Mouse (Mus musculus): ENCODE measurements at regions not wholly inside any gene's neighbourhood (a gene's known extent, or its start where the extent isn't known, plus 50 kb on each side); places are given as distances from the start of the nearest gene placed in this dataset.

DNA sequence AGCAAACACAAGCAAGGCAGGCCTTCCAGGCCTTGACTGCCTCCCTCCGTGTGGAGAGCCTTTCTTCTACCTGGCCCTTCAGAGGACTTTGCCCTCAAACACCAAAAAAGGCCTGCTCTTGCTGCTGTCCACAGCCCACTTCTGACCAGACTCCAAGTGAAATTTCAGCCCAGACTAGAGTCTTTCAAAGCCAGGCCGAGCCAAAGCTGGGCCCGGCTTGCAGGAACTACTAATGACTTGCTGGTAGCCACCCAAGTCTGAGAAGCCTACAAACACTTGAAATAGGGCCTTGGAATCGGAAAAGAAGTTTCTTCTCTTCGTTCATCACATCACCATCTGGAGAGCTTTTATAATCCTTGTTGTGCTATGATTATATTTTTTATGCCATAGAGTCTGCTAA is 304.9 kb downstream of the Cog6 start:
- WGBS, result 70% methylated on average over 5 of the region's 5 CpGs
- no peak for DNase-seq
- TF ChIP-seq CTCF (IDR thresholded peaks at IDR 0.05; ENCODE audit: insufficient read depth, low read length) (no peak), POLR2A (IDR thresholded peaks at IDR 0.05; ENCODE audit: borderline replicate concordance, extremely low read depth, low read depth, low read length) (no peak)
- peaks cover 3% of the 10 kb centered on the region for H3K4me1 ChIP-seq (ENCODE audit: control insufficient read depth, insufficient read depth, low read length)
- no peak overlapping the region for H3K4me3 ChIP-seq (replicated peaks; ENCODE audit: extremely low read depth, low read depth, low read length)

DNA sequence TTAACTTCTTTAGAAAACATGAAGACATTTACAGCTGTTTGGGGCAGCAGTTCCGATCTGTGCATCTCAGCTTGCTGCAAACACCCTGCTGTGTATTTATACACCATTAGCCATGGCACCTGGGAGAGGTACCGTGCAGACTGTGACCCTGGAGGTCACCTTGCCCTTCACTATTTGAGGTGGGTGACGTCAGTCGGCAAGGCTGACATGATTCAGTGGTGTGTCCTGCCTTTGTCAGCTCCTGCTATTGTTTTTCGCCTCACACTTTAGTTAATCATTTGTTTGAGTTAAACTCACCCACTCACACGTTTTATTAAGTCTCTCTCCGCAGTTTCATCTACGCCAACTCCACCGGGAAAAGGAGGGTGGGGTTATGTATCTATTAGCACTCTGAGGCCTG is 305.9 kb downstream of the Cog6 start:
- peaks cover 3% of the 10 kb centered on the region for H3K4me1 ChIP-seq (ENCODE audit: control insufficient read depth, insufficient read depth, low read length)
- TF ChIP-seq POLR2A (IDR thresholded peaks at IDR 0.05; ENCODE audit: borderline replicate concordance, extremely low read depth, low read depth, low read length), result no peak
- TF ChIP-seq CTCF (IDR thresholded peaks at IDR 0.05; ENCODE audit: insufficient read depth, low read length), result no peak
- H3K4me3 ChIP-seq (replicated peaks; ENCODE audit: extremely low read depth, low read depth, low read length), result no peak overlapping the region
- no peak for DNase-seq
- WGBS, result 67% methylated on average over 9 of the region's 9 CpGs

DNA sequence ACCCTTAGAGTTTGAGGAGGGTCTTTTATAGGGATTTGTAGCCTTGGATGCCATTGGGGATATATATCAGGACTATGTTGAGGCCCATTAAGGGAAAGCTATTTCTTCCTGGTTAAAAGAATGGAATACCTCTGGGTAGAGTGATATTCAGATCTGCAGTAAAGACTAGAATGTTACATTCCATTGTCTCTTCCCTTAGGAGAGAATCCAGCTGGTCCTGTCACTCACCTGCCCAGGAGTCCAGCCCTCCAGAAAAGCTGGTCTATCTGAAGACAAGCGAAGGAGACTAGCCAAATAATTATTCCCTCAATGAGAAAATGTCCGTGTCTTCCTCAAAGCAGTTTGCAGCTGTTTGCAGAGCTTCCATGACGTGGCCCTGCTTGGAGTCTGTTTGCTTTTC is 308.3 kb downstream of the Cog6 start:
- peaks cover 3% of the 10 kb centered on the region for H3K4me1 ChIP-seq (ENCODE audit: control insufficient read depth, insufficient read depth, low read length)
- no peak for TF ChIP-seq POLR2A (IDR thresholded peaks at IDR 0.05; ENCODE audit: borderline replicate concordance, extremely low read depth, low read depth, low read length)
- no peak for TF ChIP-seq CTCF (IDR thresholded peaks at IDR 0.05; ENCODE audit: insufficient read depth, low read length)
- DNase-seq, result no peak
- H3K4me3 ChIP-seq (replicated peaks; ENCODE audit: extremely low read depth, low read depth, low read length), result no peak overlapping the region
- WGBS, result 79% methylated on average over 3 of the region's 3 CpGs

DNA sequence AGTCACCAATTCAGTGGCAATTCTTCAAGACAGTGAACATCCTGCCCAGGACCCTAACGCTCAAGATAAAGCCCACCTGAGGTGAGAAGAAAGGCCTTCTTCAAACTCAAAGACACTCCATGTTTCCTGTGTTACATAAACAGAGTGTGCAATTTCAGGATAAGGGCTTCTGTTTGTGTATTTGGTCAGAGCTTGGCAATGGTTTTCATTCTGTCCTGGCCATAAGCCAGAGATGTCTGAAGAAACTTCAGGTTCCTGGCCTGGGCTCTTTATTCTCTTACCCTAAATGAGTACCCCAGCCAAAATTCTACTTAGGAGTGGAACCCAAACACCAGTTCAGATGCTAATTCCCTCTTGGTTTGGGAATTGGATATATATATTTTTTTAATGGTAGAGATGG is 308.7 kb downstream of the Cog6 start:
- 12% methylated on average over 1 of the region's 1 CpGs for WGBS

DNA sequence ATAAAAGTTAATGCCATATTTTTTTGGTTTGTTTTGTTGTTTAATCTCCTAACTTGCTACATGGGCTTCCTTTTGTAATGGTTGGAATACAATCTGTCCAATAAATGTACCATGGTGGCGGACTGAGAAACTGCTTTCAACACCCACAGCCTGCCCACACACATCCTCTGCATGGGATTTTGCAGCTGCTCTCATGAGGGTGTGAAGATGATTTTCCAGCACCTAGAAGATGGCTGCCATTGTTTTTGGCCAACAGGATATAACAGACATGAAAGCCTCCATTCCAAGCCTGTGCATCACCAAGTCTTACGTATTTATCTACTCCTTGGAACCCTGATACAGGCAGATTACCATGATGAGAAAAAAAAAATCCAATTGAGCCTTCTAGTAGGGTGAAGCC is 310.4 kb downstream of the Cog6 start:
- no peak overlapping the region for H3K4me3 ChIP-seq (replicated peaks; ENCODE audit: extremely low read depth, low read depth, low read length)
- TF ChIP-seq CTCF (IDR thresholded peaks at IDR 0.05; ENCODE audit: insufficient read depth, low read length) (no peak), POLR2A (IDR thresholded peaks at IDR 0.05; ENCODE audit: borderline replicate concordance, extremely low read depth, low read depth, low read length) (no peak)
- DNase-seq, result no peak
- WGBS, result 94% methylated on average over 2 of the region's 2 CpGs
- peaks cover 3% of the 10 kb centered on the region for H3K4me1 ChIP-seq (ENCODE audit: control insufficient read depth, insufficient read depth, low read length)

More for the DNA sequence above, 308.7 kb downstream of the Cog6 start:
- Histone ChIP-seq H3K4me1 (ENCODE audit: control insufficient read depth, insufficient read depth, low read length) (peaks cover 3% of the 10 kb centered on the region), H3K4me3 (replicated peaks; ENCODE audit: extremely low read depth, low read depth, low read length) (no peak overlapping the region)
- TF ChIP-seq POLR2A (IDR thresholded peaks at IDR 0.05; ENCODE audit: borderline replicate concordance, extremely low read depth, low read depth, low read length), result no peak
- no peak for TF ChIP-seq CTCF (IDR thresholded peaks at IDR 0.05; ENCODE audit: insufficient read depth, low read length)
- DNase-seq, result no peak

DNA sequence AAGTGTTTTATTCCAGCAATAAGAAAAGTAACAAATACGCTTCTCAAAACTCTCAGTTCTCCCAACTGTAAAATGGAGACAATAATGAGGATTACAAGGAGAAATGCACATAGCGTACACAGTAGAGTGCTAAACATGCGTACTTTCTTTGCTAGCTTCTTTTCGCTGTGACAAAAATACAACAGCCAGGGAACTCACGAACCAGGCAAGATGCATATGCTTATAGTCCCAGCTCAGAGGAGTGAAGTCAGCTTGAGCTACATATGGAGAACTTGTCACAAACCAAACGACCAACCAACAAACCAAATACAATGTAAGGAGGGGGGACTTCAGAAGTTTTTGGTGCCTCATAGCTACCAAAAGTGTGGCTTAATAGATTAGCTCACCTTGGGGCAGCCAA is 313.3 kb downstream of the Cog6 start:
- no peak for DNase-seq
- 91% methylated on average over 6 of the region's 6 CpGs for WGBS
- H3K4me1 ChIP-seq (ENCODE audit: control insufficient read depth, insufficient read depth, low read length), result peaks cover 3% of the 10 kb centered on the region
- no peak overlapping the region for H3K4me3 ChIP-seq (replicated peaks; ENCODE audit: extremely low read depth, low read depth, low read length)
- TF ChIP-seq CTCF (IDR thresholded peaks at IDR 0.05; ENCODE audit: insufficient read depth, low read length), result no peak
- TF ChIP-seq POLR2A (IDR thresholded peaks at IDR 0.05; ENCODE audit: borderline replicate concordance, extremely low read depth, low read depth, low read length), result no peak

DNA sequence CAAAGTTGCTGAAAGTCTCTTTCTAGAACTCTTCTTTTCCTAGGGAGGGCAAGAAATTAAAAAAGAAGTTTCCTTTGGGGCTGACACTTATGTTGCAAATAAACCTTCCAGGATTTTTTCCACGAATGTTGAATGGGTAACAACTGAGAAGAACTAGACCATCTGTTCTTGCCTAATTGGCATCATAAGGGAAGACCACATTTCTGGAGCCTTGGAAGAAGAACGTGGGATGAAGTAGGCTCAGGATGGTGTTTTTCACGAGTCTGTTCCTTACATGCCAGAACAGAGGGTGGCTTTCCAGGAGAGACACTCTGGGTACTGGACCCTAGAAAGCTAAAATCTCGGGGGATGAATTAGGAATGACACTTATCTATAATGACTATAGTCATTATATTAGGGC is 314.1 kb downstream of the Cog6 start:
- TF ChIP-seq CTCF (IDR thresholded peaks at IDR 0.05; ENCODE audit: insufficient read depth, low read length) (no peak), POLR2A (IDR thresholded peaks at IDR 0.05; ENCODE audit: borderline replicate concordance, extremely low read depth, low read depth, low read length) (no peak)
- H3K4me1 ChIP-seq (ENCODE audit: control insufficient read depth, insufficient read depth, low read length), result no peaks in the 10 kb centered on the region
- WGBS, result 79% methylated on average over 4 of the region's 4 CpGs
- DNase-seq, result no peak
- H3K4me3 ChIP-seq (replicated peaks; ENCODE audit: extremely low read depth, low read depth, low read length), result no peak overlapping the region

DNA sequence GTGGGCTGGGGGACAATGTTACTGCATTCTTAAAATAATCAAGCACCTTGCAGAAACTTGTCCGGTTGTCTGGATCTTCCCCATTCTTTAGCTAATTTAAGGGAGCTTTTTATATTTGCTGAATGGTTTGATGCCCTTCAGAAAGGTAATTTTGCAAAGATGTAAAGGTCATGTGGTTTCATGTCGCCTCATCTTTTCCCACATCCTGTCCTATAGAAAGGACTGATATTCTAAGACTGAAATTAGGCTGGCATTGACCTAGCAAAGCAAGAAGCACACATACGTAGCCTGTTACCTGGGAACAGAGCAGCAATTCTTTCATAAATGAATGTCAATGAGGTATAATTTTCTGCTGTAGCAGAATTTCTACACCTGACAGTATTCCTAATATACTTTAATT is 315.4 kb downstream of the Cog6 start:
- no peak for DNase-seq
- no peak overlapping the region for H3K4me3 ChIP-seq (replicated peaks; ENCODE audit: extremely low read depth, low read depth, low read length)
- 86% methylated on average over 3 of the region's 3 CpGs for WGBS
- H3K4me1 ChIP-seq (ENCODE audit: control insufficient read depth, insufficient read depth, low read length), result no peaks in the 10 kb centered on the region
- TF ChIP-seq POLR2A (IDR thresholded peaks at IDR 0.05; ENCODE audit: borderline replicate concordance, extremely low read depth, low read depth, low read length) (no peak), CTCF (IDR thresholded peaks at IDR 0.05; ENCODE audit: insufficient read depth, low read length) (no peak)

DNA sequence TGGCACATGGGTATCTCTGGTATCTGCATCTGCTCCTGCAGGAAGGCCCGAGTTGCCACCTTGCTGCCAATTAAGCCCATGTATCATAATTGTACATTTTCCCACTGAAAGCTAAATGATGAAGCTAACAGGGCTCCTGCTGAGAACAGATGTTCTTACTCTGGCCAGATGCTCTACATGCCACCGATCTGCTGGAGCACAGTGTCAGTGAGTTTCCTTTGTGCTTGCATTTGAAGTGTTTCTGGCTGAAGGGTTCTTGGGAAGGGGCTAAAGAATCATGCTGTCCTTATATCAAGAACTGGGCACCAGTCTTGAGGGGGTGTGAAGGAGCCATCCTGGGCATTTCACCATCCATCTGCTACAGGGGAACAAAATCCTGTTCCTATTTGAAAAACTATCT is 323.2 kb downstream of the Cog6 start:
- 81% methylated on average over 2 of the region's 2 CpGs for WGBS
- Histone ChIP-seq H3K4me1 (ENCODE audit: control insufficient read depth, insufficient read depth, low read length) (no peaks in the 10 kb centered on the region), H3K4me3 (replicated peaks; ENCODE audit: extremely low read depth, low read depth, low read length) (no peak overlapping the region)
- DNase-seq, result no peak
- no peak for TF ChIP-seq POLR2A (IDR thresholded peaks at IDR 0.05; ENCODE audit: borderline replicate concordance, extremely low read depth, low read depth, low read length)
- TF ChIP-seq CTCF (IDR thresholded peaks at IDR 0.05; ENCODE audit: insufficient read depth, low read length), result no peak

DNA sequence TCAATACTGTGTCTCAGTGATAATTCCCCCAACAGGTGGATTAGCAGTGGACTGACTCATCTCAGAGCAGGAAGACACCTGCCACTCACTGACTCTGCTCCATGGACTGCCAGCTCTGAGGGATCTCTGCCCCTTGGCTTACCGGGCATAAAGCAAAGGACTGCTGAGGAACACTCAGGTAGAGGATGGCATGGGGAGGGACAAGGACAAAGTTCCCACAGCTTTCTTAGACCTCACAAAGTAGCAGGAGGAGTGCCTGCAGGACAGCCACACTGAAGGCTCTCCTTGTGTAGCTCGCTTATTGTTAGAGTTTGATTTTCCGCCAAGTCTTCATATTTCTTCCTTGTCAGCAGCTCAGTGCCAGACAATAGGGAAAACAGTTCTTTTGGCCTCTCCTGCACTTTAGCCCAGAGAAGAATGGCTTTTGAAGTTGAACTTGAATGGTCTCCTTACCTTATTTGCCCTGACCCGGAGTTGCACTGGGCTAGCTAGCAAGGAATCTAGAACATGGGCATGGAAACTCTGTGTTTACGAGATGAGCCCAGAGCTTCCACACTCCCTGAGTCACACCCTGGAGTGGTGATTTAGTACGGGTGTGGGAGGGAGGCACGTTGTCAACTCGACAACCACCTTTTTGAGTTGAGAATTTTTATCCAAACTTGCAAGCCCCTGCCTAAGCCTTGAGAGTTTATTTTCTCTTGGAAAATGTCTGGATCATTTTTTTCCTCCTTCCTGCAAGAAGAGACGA is 331.4 kb downstream of the Cog6 start:
- peak; percentile 33 for DNase-seq
- 19% methylated on average over 9 of the region's 9 CpGs for WGBS
- no peak overlapping the region for H3K4me3 ChIP-seq (replicated peaks; ENCODE audit: extremely low read depth, low read depth, low read length)
- H3K4me1 ChIP-seq (ENCODE audit: control insufficient read depth, insufficient read depth, low read length), result 0 out of 2 replicates have a peak, but pooled peaks cover 2% of the 10 kb centered on the region
- TF ChIP-seq POLR2A (IDR thresholded peaks at IDR 0.05; ENCODE audit: borderline replicate concordance, extremely low read depth, low read depth, low read length) (no peak), CTCF (IDR thresholded peaks at IDR 0.05; ENCODE audit: insufficient read depth, low read length) (no peak)
